Mouse (Mus musculus) retina, embryonic 14.5 days (tissue): Measurements from ENCODE around the gene Bmf.

Experiments
- DNase-seq: peaks from one replicate; pipeline ENCODE4 v3.0.0-alpha.2; 2015; ENCODE audit warnings: low spot score

The Bmf gene

GRCm38 (mm10) chr2:118545242-118546103 lies 4.0 kb downstream of the Bmf start:
- peak; percentile 91 for DNase-seq

GRCm38 (mm10) chr2:118543893-118544799 lies 5.3 kb downstream of the Bmf start:
- peak; percentile 50 for DNase-seq

- DNase-seq: no peak
Observed at GRCm38 (mm10) chr2:118542971-118543573, 6.4 kb downstream of the Bmf start.

- DNase-seq: no peak
Observed at GRCm38 (mm10) chr2:118541716-118542115, 7.8 kb downstream of the Bmf start.

- DNase-seq: no peak
Observed at GRCm38 (mm10) chr2:118540691-118541117, 8.8 kb downstream of the Bmf start.

- DNase-seq: no peak
Observed at GRCm38 (mm10) chr2:118539881-118540516, 9.5 kb downstream of the Bmf start.

GRCm38 (mm10) chr2:118539040-118539439 lies 10.4 kb downstream of the Bmf start:
- DNase-seq: no peak

DNA sequence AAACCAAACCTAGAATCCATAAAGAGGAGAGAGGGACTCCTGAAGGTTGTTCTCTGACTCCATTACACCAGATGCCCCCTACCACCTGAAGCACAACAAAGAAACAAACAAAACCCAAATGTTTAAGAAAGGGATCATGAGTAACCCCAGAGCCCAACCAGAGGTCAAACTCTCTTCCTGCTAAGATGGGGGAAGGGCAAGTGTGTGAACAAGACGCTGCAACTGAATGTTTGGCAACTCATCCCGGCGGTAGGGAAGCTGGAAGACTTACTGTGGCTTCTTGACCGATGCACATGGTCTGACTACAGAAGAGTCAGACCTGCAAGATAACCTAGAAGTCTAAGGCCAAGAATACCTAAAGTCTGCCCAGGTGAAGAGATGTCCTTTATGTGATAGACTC lies 12.3 kb downstream of the Bmf start:
- no peak for DNase-seq

DNA sequence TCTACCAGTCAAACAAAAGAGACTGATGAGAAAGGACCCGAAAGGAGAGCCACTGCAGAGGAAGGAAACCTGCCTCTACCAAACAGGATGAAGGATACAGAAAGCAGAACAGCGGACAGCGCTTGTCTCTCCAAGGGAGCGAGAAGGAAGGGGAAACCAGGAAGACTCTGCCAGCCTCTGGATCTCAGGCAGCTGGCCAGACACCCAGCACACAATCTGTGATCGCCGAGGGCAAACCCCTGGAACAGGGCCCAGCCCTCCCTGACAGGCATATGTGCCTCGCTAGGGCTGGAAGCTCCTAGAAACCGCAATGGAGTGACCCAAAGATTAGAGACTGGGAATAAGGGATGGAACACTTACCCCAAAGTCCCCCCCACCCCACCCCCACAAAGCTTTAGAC lies 12.9 kb downstream of the Bmf start:
- DNase-seq: no peak

DNA sequence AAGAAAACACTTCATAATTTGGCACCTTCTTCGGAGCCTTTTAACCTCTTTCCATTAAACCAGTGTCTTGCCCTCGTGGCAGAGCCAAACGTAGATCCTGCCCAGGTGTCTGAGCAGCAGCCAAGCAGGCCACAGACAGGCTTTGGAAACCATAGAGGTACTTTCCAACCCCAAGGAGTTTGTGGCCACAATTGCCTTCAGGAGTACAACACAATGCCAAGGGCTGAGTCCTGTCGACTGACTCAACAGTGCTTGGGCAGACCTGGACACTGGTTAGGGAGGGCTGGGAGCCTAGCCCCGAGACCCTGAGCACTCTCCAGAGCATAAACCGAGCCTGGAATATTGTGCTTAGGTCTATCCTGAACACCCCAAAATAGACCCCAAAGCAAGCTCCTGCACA lies 13.4 kb downstream of the Bmf start:
- DNase-seq: no peak

GRCm38 (mm10) chr2:118533969-118534368 lies 15.5 kb downstream of the Bmf start:
- no peak for DNase-seq

DNA sequence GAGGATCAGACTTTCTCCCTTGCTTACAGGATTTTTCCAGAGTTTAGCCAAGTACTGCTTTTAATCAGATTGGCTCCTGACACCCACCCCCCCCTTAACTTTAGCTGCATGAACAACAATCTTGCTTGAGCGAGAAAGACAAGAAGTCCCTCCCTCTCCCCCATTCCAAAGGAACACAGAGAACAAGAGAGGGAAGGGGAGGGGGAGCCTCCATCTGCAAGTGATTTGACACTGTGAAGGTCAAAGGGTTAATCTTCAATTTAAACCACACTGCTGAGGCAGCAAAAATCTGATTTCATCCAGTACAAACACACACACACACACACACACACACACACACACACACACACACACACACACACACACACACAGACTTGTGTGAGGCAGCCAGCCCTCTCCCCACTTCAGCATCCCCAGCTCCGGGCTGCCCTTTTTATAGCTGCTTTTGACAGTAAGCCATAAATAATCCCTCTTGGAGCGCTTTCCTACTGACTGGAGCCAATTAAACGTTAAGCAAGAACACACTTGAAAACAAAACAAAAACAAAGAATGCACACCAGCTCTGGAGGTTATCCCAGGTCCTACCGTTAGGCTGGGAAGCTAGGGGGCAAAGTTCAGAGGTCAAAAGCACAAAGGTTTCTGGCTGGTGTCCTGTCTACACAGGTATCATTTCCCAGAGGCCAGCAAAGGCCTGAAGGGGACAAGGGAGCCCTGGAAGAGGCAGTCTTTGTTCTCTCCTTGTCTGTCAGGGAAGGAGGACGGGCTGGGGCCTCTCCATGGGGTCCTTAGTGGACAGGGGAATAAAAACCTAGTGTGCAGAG lies 16.4 kb downstream of the Bmf start:
- peak; percentile 79 for DNase-seq

DNA sequence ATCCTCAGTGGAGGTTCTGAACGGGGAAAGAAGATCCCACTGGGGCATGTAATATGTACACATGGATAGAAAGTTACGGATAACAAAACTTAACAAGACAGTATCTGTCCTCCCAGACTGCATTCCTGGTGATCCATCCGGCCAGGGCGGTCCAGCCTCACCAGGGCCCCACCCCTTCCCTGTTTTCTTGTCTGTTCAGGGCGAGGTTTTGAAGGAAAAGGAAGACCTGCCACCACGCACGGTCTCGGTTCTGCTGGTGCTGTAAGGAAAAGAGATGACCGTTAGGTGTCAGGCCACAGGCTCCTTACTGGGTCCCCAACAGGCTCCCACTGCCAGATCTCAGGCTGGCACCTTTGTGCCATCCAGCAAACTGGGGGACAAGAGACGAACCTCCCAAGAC lies 17.1 kb downstream of the Bmf start:
- DNase-seq: no peak

- peak; percentile 55 for DNase-seq
Observed at GRCm38 (mm10) chr2:118529466-118530181, 19.9 kb downstream of the Bmf start.

GRCm38 (mm10) chr2:118526545-118526944 lies 22.9 kb downstream of the Bmf start:
- DNase-seq: no peak

GRCm38 (mm10) chr2:118524811-118525210 lies 24.7 kb downstream of the Bmf start:
- no peak for DNase-seq

GRCm38 (mm10) chr2:118523163-118523730 lies 26.2 kb downstream of the Bmf start:
- DNase-seq: no peak

DNA sequence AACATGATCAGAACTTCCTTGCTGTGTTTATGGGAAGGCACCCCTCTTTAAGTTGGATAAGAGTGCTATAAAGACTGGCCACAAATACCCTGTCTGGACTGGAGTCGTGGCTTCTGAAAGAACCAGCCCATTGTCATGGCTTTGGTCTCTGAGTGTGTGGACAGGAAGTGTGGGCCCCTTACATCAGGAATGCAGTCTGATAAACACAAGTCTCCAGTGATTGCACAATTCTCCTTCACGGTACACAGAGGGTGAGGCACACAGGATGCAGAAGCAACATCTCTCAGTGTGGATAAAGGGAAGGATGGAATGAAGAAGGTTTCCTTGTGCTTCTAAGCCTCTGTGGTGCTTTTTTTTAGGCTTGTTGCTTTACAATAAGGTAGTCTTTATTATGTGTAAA lies 27.2 kb downstream of the Bmf start:
- no peak for DNase-seq

DNA sequence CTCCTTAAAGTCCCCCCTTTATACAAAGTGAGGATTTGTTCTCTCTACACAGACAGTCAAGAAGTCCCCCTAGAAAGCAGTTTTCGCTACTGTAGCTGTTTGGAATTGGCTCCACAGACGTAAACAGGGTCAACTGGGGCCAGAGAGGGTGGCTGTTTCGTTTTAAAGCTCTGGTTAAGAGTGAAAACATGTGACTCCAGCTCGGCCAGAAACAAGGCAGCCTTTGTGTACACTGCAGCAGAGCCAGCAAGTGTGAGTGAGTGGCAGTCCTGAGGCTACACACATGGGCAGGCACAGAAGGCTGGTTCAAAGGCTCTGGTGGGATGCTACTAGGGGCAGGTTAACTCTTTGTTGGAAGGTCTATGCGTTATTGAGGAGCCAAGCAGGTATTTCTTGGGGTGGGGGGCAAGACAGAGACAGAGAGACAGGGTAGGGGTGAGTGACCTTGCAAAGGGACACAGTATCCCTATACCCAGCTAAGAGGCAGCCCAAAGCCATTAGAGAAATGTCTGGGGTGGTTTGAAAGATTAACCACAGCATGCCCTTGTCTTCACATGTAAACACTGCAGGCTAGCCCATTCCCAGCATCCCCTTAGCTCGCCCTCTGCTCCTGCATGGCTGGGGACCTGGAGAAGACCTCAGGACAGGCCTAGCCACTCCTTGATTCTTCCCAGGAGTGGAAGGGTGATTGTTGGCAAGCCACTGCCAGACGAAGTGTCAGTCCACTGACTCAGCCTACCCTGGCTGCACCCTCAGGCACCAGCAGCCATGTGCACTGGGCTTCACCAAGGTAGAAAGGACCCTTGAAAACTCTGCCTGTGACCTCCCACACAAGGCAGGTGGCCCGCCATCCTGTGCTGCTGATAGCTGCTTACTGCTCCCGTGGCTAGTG lies 29.2 kb downstream of the Bmf start:
- DNase-seq: peak; percentile 59
